Mouse (Mus musculus) E14TG2a.4 (cell line): Measurements from ENCODE around the gene Sgta.

ENCODE experiments used
- H3K27me3 ChIP-seq: 2 replicates; pipeline ENCODE4 v1.6.1; 2014; ENCODE audit warnings: low read length, control low read depth; ENCODE audit not compliant: insufficient read depth
- H3K36me3 ChIP-seq: 2 replicates; pipeline ENCODE4 v1.6.1; 2014; ENCODE audit warnings: low read length, control low read depth; ENCODE audit not compliant: insufficient read depth
- H3K4me1 ChIP-seq: replicated peaks from 2 replicates; pipeline ENCODE4 v1.6.1; 2014; ENCODE audit warnings: low read depth, low read length, control low read depth
- H3K4me3 ChIP-seq: replicated peaks from 2 replicates; pipeline ENCODE4 v1.5.1; 2014; ENCODE audit warnings: mild to moderate bottlenecking, low read length
- H3K9me3 ChIP-seq: 2 replicates; pipeline ENCODE4 v1.6.1; 2014; ENCODE audit warnings: low read length, control low read depth
- CTCF ChIP-seq: conservative IDR thresholded peaks from 2 replicates; pipeline ENCODE4 v1.5.1; 2014; ENCODE audit warnings: low read length
- NANOG ChIP-seq: IDR thresholded peaks from 2 replicates; pipeline ENCODE4 v1.6.1; 2014; ENCODE audit warnings: borderline replicate concordance, low read length, mixed read lengths
- POU5F1 ChIP-seq: IDR thresholded peaks from 2 replicates; pipeline ENCODE4 v1.6.1; 2014; ENCODE audit warnings: low read length, borderline replicate concordance

Gene Sgta

GRCm38 (mm10) chr10:81059603-81060543 is at the start of gene Sgta:
TSS of gene Sgta (minus strand) at chr10:81060181.
- Histone ChIP-seq H3K4me1 (peaks cover 68% of the 10 kb centered on the region), H3K9me3 (peaks cover 7% of the 10 kb centered on the region; the same call in 1 of the 2 replicates), H3K27me3 (no peaks in the 10 kb centered on the region), H3K36me3 (peaks cover 41% of the 10 kb centered on the region), H3K4me3 (peak within 1 kb of the TSS; percentile 99)
- TF ChIP-seq NANOG (no peak), POU5F1 (no peak), CTCF (no peak)

GRCm38 (mm10) chr10:81106113-81106721 is 46.2 kb upstream of the Sgta start:
- Histone ChIP-seq H3K9me3 (no peaks in the 10 kb centered on the region), H3K36me3 (peaks cover 44% of the 10 kb centered on the region), H3K4me1 (peaks cover 86% of the 10 kb centered on the region)

GRCm38 (mm10) chr10:81105565-81106112 is 45.7 kb upstream of the Sgta start, which contains the start of gene Map2k2:
TSS of gene Map2k2 (plus strand) at chr10:81105915.
- no peaks in the 10 kb centered on the region for H3K9me3 ChIP-seq
- H3K4me3 ChIP-seq, result peak within 1 kb of the TSS; percentile 96
- no peaks in the 10 kb centered on the region for H3K27me3 ChIP-seq
- peaks cover 38% of the 10 kb centered on the region for H3K36me3 ChIP-seq
- no peak for TF ChIP-seq CTCF
- no peak for TF ChIP-seq POU5F1
- TF ChIP-seq NANOG, result no peak
- H3K4me1 ChIP-seq, result peaks cover 86% of the 10 kb centered on the region

More at GRCm38 (mm10) chr10:81106113-81106721, 46.2 kb upstream of the Sgta start:
- peak overlapping the region; percentile 96 for H3K4me3 ChIP-seq
- H3K27me3 ChIP-seq, result no peaks in the 10 kb centered on the region
- no peak for TF ChIP-seq POU5F1
- TF ChIP-seq CTCF, result no peak
- no peak for TF ChIP-seq NANOG

GRCm38 (mm10) chr10:81094931-81095678 is 35.1 kb upstream of the Sgta start:
- Histone ChIP-seq H3K9me3 (peaks cover 4% of the 10 kb centered on the region; the same call in 1 of the 2 replicates), H3K36me3 (no peaks in the 10 kb centered on the region), H3K4me1 (peaks cover 69% of the 10 kb centered on the region), H3K27me3 (no peaks in the 10 kb centered on the region), H3K4me3 (peak overlapping the region; percentile 48)
- TF ChIP-seq NANOG, result no peak
- no peak for TF ChIP-seq CTCF
- TF ChIP-seq POU5F1, result no peak

GRCm38 (mm10) chr10:81092465-81093250 is 32.7 kb upstream of the Sgta start:
- Histone ChIP-seq H3K27me3 (no peaks in the 10 kb centered on the region), H3K4me1 (peaks cover 60% of the 10 kb centered on the region), H3K4me3 (0 out of 2 replicates have a peak overlapping the region, but pooled peaks have one; percentile 17), H3K36me3 (no peaks in the 10 kb centered on the region), H3K9me3 (peaks cover 4% of the 10 kb centered on the region; the same call in 1 of the 2 replicates)
- TF ChIP-seq POU5F1, result no peak

- H3K4me1 ChIP-seq, result peaks cover 54% of the 10 kb centered on the region
- H3K27me3 ChIP-seq, result no peaks in the 10 kb centered on the region
- no peaks in the 10 kb centered on the region for H3K36me3 ChIP-seq
- H3K9me3 ChIP-seq, result no peaks in the 10 kb centered on the region
- no peak for TF ChIP-seq CTCF
- TF ChIP-seq POU5F1, result no peak
- no peak for TF ChIP-seq NANOG
- no peak overlapping the region for H3K4me3 ChIP-seq
Observed at GRCm38 (mm10) chr10:81090621-81091020, 30.6 kb upstream of the Sgta start.

GRCm38 (mm10) chr10:81089216-81089615 is 29.2 kb upstream of the Sgta start:
- TF ChIP-seq POU5F1 (no peak), NANOG (no peak), CTCF (no peak)
- no peak overlapping the region for H3K4me3 ChIP-seq
- H3K4me1 ChIP-seq, result peaks cover 43% of the 10 kb centered on the region
- peaks cover 2% of the 10 kb centered on the region; the same call in 1 of the 2 replicates for H3K36me3 ChIP-seq
- H3K9me3 ChIP-seq, result no peaks in the 10 kb centered on the region
- no peaks in the 10 kb centered on the region for H3K27me3 ChIP-seq
